Mouse (Mus musculus) forebrain, embryonic 14.5 days (tissue): ENCODE results near the gene Ofcc1. TPM values are rescaled to one million over a fixed set of nuclear protein-coding genes. Genes with fewer than 3 reads are reported as not detected.

ENCODE experiments used
- ATAC-seq: fragments of 200-750 bp; cut with Nextera tagmentation; 2 replicates; pipeline ENCODE4 v1.8.0; 2017; ENCODE audit warnings: mild to moderate bottlenecking, moderate library complexity
- DNase-seq: peaks from one replicate; pipeline ENCODE4 v3.0.0-alpha.2; 2015; ENCODE audit warnings: low spot score
- H3K27ac ChIP-seq: fragments of 300-500 bp; sonication (generic); 2 replicates; pipeline ENCODE4 v1.5.1; 2014; ENCODE audit warnings: low read depth, mild to moderate bottlenecking, control low read depth, low read length, moderate library complexity
- H3K27me3 ChIP-seq: fragments of 300-500 bp; sonication (generic); replicated peaks from 2 replicates; pipeline ENCODE4 v1.6.1; 2014; ENCODE audit warnings: low read length, control low read depth, mixed read lengths; ENCODE audit not compliant: control insufficient read depth, insufficient read depth
- H3K36me3 ChIP-seq: fragments of 300-500 bp; sonication (generic); 2 replicates; pipeline ENCODE4 v1.6.1; 2014; ENCODE audit warnings: low read length, control low read depth; ENCODE audit not compliant: control insufficient read depth, insufficient read depth
- H3K4me1 ChIP-seq: fragments of 300-500 bp; sonication (generic); 2 replicates; pipeline ENCODE4 v1.6.1; 2014; ENCODE audit warnings: antibody characterized with exemption, low read length, control low read depth; ENCODE audit not compliant: control insufficient read depth, insufficient read depth
- H3K4me2 ChIP-seq: fragments of 300-500 bp; sonication (generic); 2 replicates; pipeline ENCODE4 v1.6.1; 2014; ENCODE audit warnings: mild to moderate bottlenecking, control low read depth, low read length
- H3K4me3 ChIP-seq: fragments of 300-500 bp; sonication (generic); 2 replicates; pipeline ENCODE4 v1.5.1; 2014; ENCODE audit warnings: low read depth, low read length, control low read depth
- H3K9ac ChIP-seq: fragments of 300-500 bp; sonication (generic); 2 replicates; pipeline ENCODE4 v1.6.1; 2014; ENCODE audit warnings: mild to moderate bottlenecking, low read length, control low read depth, moderate library complexity
- H3K9me3 ChIP-seq: fragments of 300-500 bp; sonication (generic); replicated peaks from 2 replicates; pipeline ENCODE4 v1.6.1; 2016; ENCODE audit warnings: low read length, control low read depth, mixed read lengths; ENCODE audit not compliant: control insufficient read depth
- WGBS: fragments of 180-500 bp; shearing (Covaris S2); extraction: QIAGEN DNeasy Blood & Tissue Kit; methylation state at CpG from one replicate; pipeline ENCODE4 v1.1.7; 2014; 5-methylcytosine and 5-hydroxymethylcytosine counted together
- polyA plus RNA-seq: library from polyadenylated mRNA; unstranded; fragments of >200 nt; fragmentation: Nextera tagmentation; extraction: Ambion mirVana; gene quantifications from 2 replicates; pipeline ENCODE4 v1.2.1, GENCODE M21; 2014

The Ofcc1 gene
- polyA plus RNA-seq, 1 experiment from 2014 or later = not detected

DNA sequence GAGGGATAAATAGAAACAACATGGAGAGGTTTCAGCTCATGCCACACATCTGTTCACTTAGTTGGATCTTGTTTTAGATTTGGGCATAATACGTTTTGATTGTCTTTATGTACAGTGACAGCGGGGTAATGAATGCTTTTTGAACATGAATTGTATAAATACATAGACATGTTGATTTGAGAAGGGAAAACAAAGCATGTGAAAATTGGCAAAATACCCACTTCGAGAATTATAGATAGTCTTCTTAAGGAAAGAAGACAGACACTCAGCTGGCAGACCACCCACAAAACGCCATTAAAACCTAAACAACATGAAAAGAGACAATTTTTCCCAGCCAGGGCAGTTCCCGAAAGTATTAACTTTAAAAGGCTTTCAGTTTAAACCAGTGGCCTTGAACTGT is 37.9 kb downstream of the Ofcc1 start:
- WGBS = 70% methylated on average over 5 of the region's 5 CpGs
- H3K4me2 ChIP-seq = no peak overlapping the region
- H3K9me3 ChIP-seq = no peaks in the 10 kb centered on the region
- H3K4me3 ChIP-seq = no peak overlapping the region
- ATAC-seq (no peak; the same call in 1 of the 2 replicates), DNase-seq (peak; percentile 39)
- no peaks in the 10 kb centered on the region for H3K27me3 ChIP-seq
- H3K27ac ChIP-seq = no peak overlapping the region
- no peaks in the 10 kb centered on the region for H3K4me1 ChIP-seq
- H3K36me3 ChIP-seq = no peaks in the 10 kb centered on the region
- H3K9ac ChIP-seq = no peak overlapping the region

DNA sequence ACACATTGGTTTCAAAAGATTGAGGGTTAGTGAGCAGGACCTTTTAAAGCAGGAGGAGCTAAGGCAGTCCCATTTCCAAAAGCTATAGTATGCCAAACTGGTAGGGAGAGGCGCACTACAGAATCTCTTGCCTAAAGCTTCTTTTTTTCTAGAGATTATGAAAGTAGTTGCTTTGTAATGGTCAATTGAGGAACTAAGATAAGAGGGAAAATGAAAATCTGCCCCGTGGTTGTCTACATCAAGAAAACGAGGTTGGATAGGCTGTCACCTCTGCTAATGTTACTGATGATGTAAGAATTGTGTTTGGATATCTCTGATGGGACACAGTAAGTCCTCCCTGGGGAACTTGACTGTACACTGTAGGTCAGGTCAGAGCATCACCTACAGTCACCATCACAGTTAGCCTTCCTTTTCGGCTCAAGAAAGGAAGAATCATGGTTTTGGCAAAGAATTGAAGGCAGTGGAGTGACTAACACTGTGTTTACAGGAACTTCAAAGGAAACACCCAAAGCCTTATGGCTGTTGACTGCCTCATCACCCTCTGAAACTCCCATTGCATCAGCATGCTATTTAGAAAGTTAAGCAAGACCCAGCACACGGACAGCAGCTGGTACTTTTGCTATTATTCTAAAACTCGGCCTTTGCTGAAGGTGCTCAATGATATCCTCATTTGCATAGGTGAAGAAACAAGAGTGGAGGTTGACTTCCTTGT is 40.3 kb downstream of the Ofcc1 start:
- no peaks in the 10 kb centered on the region for H3K4me1 ChIP-seq
- H3K9ac ChIP-seq = no peak overlapping the region
- no peak overlapping the region for H3K4me2 ChIP-seq
- no peaks in the 10 kb centered on the region for H3K9me3 ChIP-seq
- no peaks in the 10 kb centered on the region for H3K36me3 ChIP-seq
- ATAC-seq (no peak), DNase-seq (no peak)
- WGBS = 87% methylated on average over 6 of the region's 6 CpGs
- H3K27me3 ChIP-seq = no peaks in the 10 kb centered on the region
- H3K27ac ChIP-seq = no peak overlapping the region
- no peak overlapping the region for H3K4me3 ChIP-seq

DNA sequence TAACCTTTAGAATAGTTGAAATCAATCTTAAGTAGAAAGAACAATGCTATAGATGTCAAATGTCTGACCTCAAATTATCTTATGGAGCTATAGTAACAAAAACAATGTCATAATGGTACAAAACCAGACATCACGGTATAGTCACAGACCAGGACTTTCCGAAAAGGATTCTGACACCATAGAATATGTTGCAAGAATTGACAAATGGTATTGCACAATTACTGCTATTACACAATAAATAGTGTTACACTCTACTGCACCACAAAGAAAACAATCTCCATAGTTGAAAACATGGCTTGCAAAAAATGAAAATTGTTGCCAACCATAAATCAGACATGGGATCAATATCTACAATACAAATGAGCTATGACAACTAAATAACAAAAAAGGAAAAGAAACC is 43.5 kb downstream of the Ofcc1 start:
- H3K4me1 ChIP-seq = no peaks in the 10 kb centered on the region
- no peaks in the 10 kb centered on the region for H3K9me3 ChIP-seq
- no peak for ATAC-seq
- no peaks in the 10 kb centered on the region for H3K36me3 ChIP-seq
- WGBS = 93% methylated on average over 2 of the region's 2 CpGs
- H3K27ac ChIP-seq = no peak overlapping the region
- no peaks in the 10 kb centered on the region for H3K27me3 ChIP-seq
- no peak for DNase-seq
- no peak overlapping the region for H3K4me3 ChIP-seq
- no peak overlapping the region for H3K9ac ChIP-seq
- no peak overlapping the region for H3K4me2 ChIP-seq

DNA sequence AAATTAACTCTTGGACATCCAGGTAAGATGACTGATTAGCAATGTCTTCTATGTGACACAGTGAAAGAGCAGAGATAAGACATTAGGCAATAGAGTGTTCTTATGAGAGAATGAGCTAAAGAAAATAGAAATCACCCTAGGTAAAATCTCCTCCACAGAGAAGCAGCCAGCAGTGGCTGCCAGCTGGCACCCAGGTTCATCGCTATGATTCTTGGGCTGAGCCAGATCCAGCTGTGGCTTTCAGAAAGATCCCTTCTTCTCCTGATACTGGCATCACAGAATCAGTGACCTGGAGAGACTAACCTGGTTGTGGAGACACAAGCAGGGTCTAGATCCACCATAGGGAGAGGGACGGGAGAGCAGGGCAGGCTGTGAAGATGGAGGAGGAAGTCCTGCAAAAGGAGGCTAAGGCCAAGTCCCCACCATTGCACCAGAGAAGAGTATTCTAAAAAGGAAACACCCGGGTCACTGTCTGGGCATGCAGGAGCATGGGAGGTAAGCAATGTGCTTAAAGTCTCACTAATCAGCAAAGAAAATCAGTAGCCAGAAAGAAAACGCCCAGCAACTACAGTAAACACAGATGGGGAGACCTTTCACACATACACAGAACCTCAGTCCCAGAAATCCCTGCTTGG is 46.0 kb downstream of the Ofcc1 start:
- DNase-seq (no peak), ATAC-seq (no peak)
- WGBS = 79% methylated on average over 4 of the region's 4 CpGs
- Histone ChIP-seq H3K36me3 (no peaks in the 10 kb centered on the region), H3K9ac (no peak overlapping the region), H3K4me2 (no peak overlapping the region), H3K27ac (no peak overlapping the region), H3K4me3 (no peak overlapping the region), H3K4me1 (no peaks in the 10 kb centered on the region), H3K9me3 (no peaks in the 10 kb centered on the region), H3K27me3 (no peaks in the 10 kb centered on the region)

DNA sequence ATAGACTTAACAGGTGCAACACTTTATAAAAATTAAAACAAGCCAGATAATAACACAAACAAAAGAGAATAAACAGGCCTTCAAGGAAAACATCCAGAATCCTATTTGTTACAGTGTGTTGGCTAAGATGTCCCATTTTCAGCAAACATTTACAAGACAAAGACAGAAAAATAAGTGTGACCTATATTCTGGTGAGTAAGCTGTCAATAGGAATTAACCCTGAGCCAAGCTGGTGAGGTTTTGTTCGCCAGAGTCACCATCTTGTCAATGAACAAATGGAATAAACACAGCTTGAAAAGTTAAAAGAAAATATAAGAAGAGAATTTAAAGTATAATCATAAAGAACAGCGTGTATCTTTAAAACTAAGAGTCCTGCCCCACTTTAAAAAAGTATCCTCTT is 68.4 kb downstream of the Ofcc1 start:
- Histone ChIP-seq H3K4me2 (no peak overlapping the region), H3K27ac (no peak overlapping the region), H3K27me3 (no peaks in the 10 kb centered on the region), H3K36me3 (no peaks in the 10 kb centered on the region), H3K9ac (no peak overlapping the region), H3K4me1 (no peaks in the 10 kb centered on the region), H3K9me3 (no peaks in the 10 kb centered on the region), H3K4me3 (no peak overlapping the region)
- DNase-seq (no peak), ATAC-seq (no peak)
- WGBS = 87% methylated on average over 2 of the region's 2 CpGs

DNA sequence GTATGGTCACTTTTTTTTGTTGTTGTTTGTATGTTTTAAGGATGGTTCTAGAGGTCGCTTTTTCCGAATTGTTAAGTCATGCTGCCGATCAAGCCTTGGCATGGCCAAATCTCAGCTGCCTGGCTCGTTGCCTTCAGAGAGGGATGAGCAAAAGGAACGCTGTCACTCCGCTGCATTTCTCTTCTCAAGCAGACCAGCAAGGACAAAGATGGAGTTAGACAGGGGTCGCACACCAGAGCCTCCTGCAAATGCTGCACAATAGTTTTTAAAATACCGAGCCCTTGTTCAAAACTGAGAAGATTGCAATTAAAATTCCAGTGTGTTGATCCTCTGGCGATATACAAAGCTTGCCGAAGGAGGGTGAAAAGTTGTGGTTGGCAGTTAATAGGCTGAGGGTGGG is 70.4 kb downstream of the Ofcc1 start:
- no peaks in the 10 kb centered on the region for H3K9me3 ChIP-seq
- no peak for ATAC-seq
- H3K4me2 ChIP-seq = no peak overlapping the region
- no peak overlapping the region for H3K9ac ChIP-seq
- 52% methylated on average over 10 of the region's 10 CpGs for WGBS
- no peaks in the 10 kb centered on the region for H3K36me3 ChIP-seq
- H3K27me3 ChIP-seq = no peaks in the 10 kb centered on the region
- no peaks in the 10 kb centered on the region for H3K4me1 ChIP-seq
- H3K4me3 ChIP-seq = no peak overlapping the region
- DNase-seq = no peak
- no peak overlapping the region for H3K27ac ChIP-seq

DNA sequence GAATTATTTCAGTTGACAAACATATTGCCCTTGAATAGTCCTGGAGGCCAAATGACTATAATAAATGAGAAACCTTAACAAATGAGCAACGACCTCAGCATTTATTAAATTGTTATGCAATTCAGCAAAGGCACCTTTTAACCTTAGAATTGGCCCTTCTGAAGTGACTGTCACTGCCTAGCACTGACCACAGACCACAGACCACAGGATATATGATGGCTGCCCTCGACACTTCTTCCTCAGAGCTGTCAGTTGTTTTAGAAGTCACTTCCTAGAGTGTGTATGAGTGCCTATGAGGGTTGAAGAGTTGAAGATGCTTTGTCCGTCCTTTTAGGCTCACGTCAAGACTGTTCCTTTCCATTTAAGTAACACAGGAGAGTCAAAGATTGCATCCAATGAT is 72.6 kb downstream of the Ofcc1 start:
- Histone ChIP-seq H3K36me3 (no peaks in the 10 kb centered on the region), H3K4me1 (no peaks in the 10 kb centered on the region), H3K4me3 (no peak overlapping the region), H3K27ac (no peak overlapping the region), H3K9me3 (no peaks in the 10 kb centered on the region), H3K27me3 (no peaks in the 10 kb centered on the region), H3K9ac (no peak overlapping the region), H3K4me2 (no peak overlapping the region)
- ATAC-seq (no peak), DNase-seq (no peak)
- 87% methylated on average over 4 of the region's 4 CpGs for WGBS

DNA sequence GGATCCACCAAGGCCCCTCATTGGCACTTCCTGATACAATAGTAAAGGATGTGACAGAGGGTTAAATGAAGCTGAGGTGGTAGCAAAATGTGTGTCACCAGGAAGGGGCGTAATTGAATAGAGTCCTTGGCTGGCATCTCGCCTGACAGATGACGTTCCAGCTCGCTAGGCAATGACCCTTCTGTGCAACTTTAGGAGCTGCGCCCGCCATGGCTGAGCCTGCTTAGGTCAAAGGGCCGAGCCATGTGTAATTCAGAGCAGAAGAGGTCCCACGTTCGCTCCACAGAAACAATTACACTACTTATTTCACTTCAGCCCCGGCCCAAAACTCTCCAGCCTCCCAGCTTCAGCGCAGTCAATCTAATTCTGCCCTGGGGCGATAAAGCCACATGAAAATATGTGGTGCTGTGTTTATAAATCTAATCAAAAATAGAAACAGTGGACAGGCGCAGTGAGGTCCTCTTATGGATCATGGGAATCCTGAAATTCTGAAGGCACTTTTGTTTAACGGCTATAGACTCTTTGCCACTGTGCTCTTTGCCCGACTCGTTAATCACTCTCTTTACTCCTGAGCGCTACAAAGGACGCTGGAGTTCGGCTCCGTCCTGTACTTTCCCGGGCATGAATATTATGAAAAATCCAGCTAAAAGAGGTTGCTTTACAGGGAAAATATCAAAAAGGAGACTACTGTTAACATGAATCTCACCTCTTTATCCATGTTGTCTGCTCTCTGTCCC is 73.8 kb downstream of the Ofcc1 start:
- WGBS = 29% methylated on average over 21 of the region's 21 CpGs
- no peaks in the 10 kb centered on the region for H3K4me1 ChIP-seq
- H3K9me3 ChIP-seq = no peaks in the 10 kb centered on the region
- H3K27ac ChIP-seq = no peak overlapping the region
- peak overlapping the region; percentile 30 for H3K4me2 ChIP-seq
- H3K36me3 ChIP-seq = no peaks in the 10 kb centered on the region
- H3K4me3 ChIP-seq = no peak overlapping the region
- H3K27me3 ChIP-seq = no peaks in the 10 kb centered on the region
- DNase-seq (peak; percentile 17), ATAC-seq (no peak)
- H3K9ac ChIP-seq = no peak overlapping the region

DNA sequence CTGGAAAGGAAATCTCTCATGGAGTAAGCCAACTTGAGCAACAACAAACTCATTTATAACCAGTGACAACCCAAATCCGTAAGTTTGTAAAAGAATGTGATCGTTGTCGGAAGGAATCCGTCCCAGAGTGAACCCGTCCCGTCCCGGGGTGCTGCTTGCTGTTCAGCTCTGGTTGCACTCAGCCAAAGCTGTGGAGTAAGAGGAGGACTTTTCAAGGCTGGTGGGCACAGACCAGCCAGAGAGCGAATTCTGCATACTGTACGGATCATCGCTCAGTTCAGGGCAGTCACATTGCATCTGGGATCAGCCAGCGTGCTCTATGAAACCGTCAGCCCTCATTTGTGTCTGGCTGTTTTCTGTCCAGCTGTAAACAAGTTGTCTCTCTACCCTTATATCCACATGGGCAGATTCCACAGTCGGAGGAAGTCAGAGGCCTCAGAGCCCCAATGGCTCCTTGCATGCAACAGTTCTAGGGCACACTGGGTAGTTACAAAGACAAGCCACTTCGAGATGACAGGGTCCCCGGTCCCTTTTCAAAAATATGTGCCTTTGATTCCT is 75.9 kb downstream of the Ofcc1 start:
- no peaks in the 10 kb centered on the region for H3K4me1 ChIP-seq
- WGBS = 90% methylated on average over 15 of the region's 15 CpGs

More for the DNA sequence above, 75.9 kb downstream of the Ofcc1 start:
- Histone ChIP-seq H3K27ac (no peak overlapping the region), H3K27me3 (no peaks in the 10 kb centered on the region), H3K36me3 (no peaks in the 10 kb centered on the region), H3K4me2 (no peak overlapping the region), H3K9me3 (no peaks in the 10 kb centered on the region), H3K9ac (no peak overlapping the region), H3K4me3 (no peak overlapping the region)
- DNase-seq (no peak), ATAC-seq (no peak)
